Mouse (Mus musculus) MEL (cell line): ENCODE data around the gene Icos. TPM values are rescaled to one million over a fixed set of nuclear protein-coding genes. Genes with fewer than 3 reads are reported as not detected.

ENCODE experiments used
- DNase-seq: peaks from one replicate; pipeline ENCODE4 v3.0.0; 2011; ENCODE audit warnings: low read depth, low spot score
- H3K27ac ChIP-seq: 2 replicates; pipeline ENCODE4 v1.5.1; 2012; ENCODE audit warnings: low read depth, mild to moderate bottlenecking, control low read depth, low read length, moderate library complexity; ENCODE audit not compliant: control insufficient read depth
- H3K27me3 ChIP-seq, 2 experiments: fragments of 150-350 bp in 1 of 2; sonication (generic) in 1 of 2; 2 replicates each; pipeline ENCODE4 v1.6.1; 2012; ENCODE audit warnings: low read length in 2 of 2, mild to moderate bottlenecking in 2 of 2, improper control_type of control experiment in 1 of 2, moderate library complexity in 1 of 2; ENCODE audit not compliant: insufficient read depth in 2 of 2, control insufficient read depth in 1 of 2
- H3K36me3 ChIP-seq, 2 experiments: 2 replicates each; pipeline ENCODE4 v1.6.1; 2012 to 2014; ENCODE audit warnings: low read length in 2 of 2, improper control_type of control experiment in 1 of 2, inconsistent platforms in 1 of 2, mild to moderate bottlenecking in 1 of 2; ENCODE audit not compliant: insufficient read depth in 2 of 2, control insufficient read depth in 1 of 2
- H3K4me1 ChIP-seq, 2 experiments: fragments of 150-350 bp in 1 of 2; sonication (generic) in 1 of 2; 2 replicates each; pipeline ENCODE4 v1.6.1; 2012; ENCODE audit warnings: low read length in 2 of 2, improper control_type of control experiment in 1 of 2, mild to moderate bottlenecking in 1 of 2; ENCODE audit not compliant: insufficient read depth in 2 of 2, control insufficient read depth in 1 of 2
- H3K4me3 ChIP-seq, 2 experiments: fragments of 150-350 bp in 1 of 2; sonication (generic) in 1 of 2; 2 replicates each; pipeline ENCODE4 v1.5.1; 2012; ENCODE audit warnings: low read depth in 2 of 2, low read length in 2 of 2, mild to moderate bottlenecking in 2 of 2, moderate library complexity in 2 of 2, control low read depth in 1 of 2, improper control_type of control experiment in 1 of 2; ENCODE audit not compliant: control insufficient read depth in 1 of 2, insufficient read depth in 1 of 2
- H3K79me2 ChIP-seq: 2 replicates; pipeline ENCODE4 v1.6.1; 2012; ENCODE audit warnings: mild to moderate bottlenecking, low read length, moderate library complexity; ENCODE audit not compliant: control insufficient read depth, poor library complexity, insufficient read depth
- H3K9ac ChIP-seq: 2 replicates; pipeline ENCODE4 v1.6.1; 2012; ENCODE audit warnings: low read depth, mild to moderate bottlenecking, control low read depth, low read length, moderate library complexity; ENCODE audit not compliant: control insufficient read depth, poor library complexity, severe bottlenecking
- H3K9me3 ChIP-seq: fragments of 150-350 bp; sonication (generic); replicated peaks from 2 replicates; pipeline ENCODE4 v1.6.1; 2012; ENCODE audit warnings: mild to moderate bottlenecking, low read length, improper control_type of control experiment, moderate library complexity; ENCODE audit not compliant: insufficient read depth
- BHLHE40 ChIP-seq: IDR thresholded peaks from 2 replicates; pipeline ENCODE4 v1.6.1; 2012; ENCODE audit warnings: low read depth, mild to moderate bottlenecking, inconsistent platforms, low read length, improper control_type of control experiment, borderline replicate concordance
- CHD1 ChIP-seq: IDR thresholded peaks from 2 replicates; pipeline ENCODE4 v1.6.1; 2012; ENCODE audit warnings: low read depth, mild to moderate bottlenecking, inconsistent platforms, low read length, improper control_type of control experiment
- CTCF ChIP-seq, 3 experiments: IDR thresholded peaks in 2 of 3; conservative IDR thresholded peaks in 1 of 3; 2 replicates each; pipeline ENCODE4 v1.5.1; 2011 to 2012; ENCODE audit warnings: low read length in 3 of 3, low read depth in 2 of 3, mild to moderate bottlenecking in 2 of 3, improper control_type of control experiment in 1 of 3, inconsistent platforms in 1 of 3, mixed read lengths in 1 of 3, moderate library complexity in 1 of 3; ENCODE audit not compliant: control insufficient read depth in 1 of 3, insufficient read depth in 1 of 3, poor library complexity in 1 of 3, severe bottlenecking in 1 of 3
- E2F4 ChIP-seq: IDR thresholded peaks from 2 replicates; pipeline ENCODE4 v1.6.1; 2011; ENCODE audit warnings: low read depth, low read length, improper control_type of control experiment, borderline replicate concordance
- GABPA ChIP-seq: IDR thresholded peaks from 2 replicates; pipeline ENCODE4 v1.6.1; 2012; ENCODE audit warnings: low read depth, mild to moderate bottlenecking, inconsistent platforms, low read length, improper control_type of control experiment, moderate library complexity
- GATA1 ChIP-seq: IDR thresholded peaks from 2 replicates; pipeline ENCODE4 v1.6.1; 2011; ENCODE audit warnings: low read depth, low read length, improper control_type of control experiment
- KAT2A ChIP-seq: conservative IDR thresholded peaks from 2 replicates; pipeline ENCODE4 v1.6.1; 2012; ENCODE audit warnings: low read depth, low read length, improper control_type of control experiment, inconsistent platforms
- MAFK ChIP-seq: IDR thresholded peaks from 2 replicates; pipeline ENCODE4 v1.6.1; 2011; ENCODE audit warnings: low read depth, mild to moderate bottlenecking, low read length, improper control_type of control experiment, borderline replicate concordance
- MAZ ChIP-seq: IDR thresholded peaks from 2 replicates; pipeline ENCODE4 v1.6.1; 2012; ENCODE audit warnings: low read depth, mild to moderate bottlenecking, inconsistent platforms, low read length, improper control_type of control experiment
- MEF2A ChIP-seq: IDR thresholded peaks from 2 replicates; pipeline ENCODE4 v1.6.1; 2014; ENCODE audit warnings: low read depth, mild to moderate bottlenecking, inconsistent platforms, low read length, improper control_type of control experiment; ENCODE audit not compliant: poor library complexity, insufficient replicate concordance, severe bottlenecking; ENCODE audit errors: extremely low read depth
- MYB ChIP-seq: IDR thresholded peaks from 2 replicates; pipeline ENCODE4 v1.6.1; 2011; ENCODE audit warnings: mild to moderate bottlenecking, low read depth, low read length, improper control_type of control experiment
- NRF1 ChIP-seq: IDR thresholded peaks from 2 replicates; pipeline ENCODE4 v1.6.1; 2014; ENCODE audit warnings: low read depth, mild to moderate bottlenecking, inconsistent platforms, low read length, improper control_type of control experiment, moderate library complexity; ENCODE audit not compliant: poor library complexity, insufficient read depth, severe bottlenecking
- POLR2AphosphoS2 ChIP-seq: IDR thresholded peaks from 2 replicates; pipeline ENCODE4 v1.6.1; 2011; ENCODE audit warnings: low read length, improper control_type of control experiment
- POLR2AphosphoS5 ChIP-seq: IDR thresholded peaks from 2 replicates; pipeline ENCODE4 v1.6.1; 2012; ENCODE audit warnings: low read depth, borderline replicate concordance, mild to moderate bottlenecking, inconsistent platforms, low read length, moderate library complexity, mixed read lengths
- SMC3 ChIP-seq: IDR thresholded peaks from 2 replicates; pipeline ENCODE4 v1.6.1; 2011; ENCODE audit warnings: low read depth, low read length, improper control_type of control experiment
- TAL1 ChIP-seq: IDR thresholded peaks from 2 replicates; pipeline ENCODE4 v1.6.1; 2012; ENCODE audit warnings: mild to moderate bottlenecking, inconsistent platforms, low read length, moderate library complexity, mixed read lengths
- TCF12 ChIP-seq: IDR thresholded peaks from 2 replicates; pipeline ENCODE4 v1.6.1; 2014; ENCODE audit warnings: low read depth, mild to moderate bottlenecking, inconsistent platforms, low read length, improper control_type of control experiment, moderate library complexity
- USF1 ChIP-seq: IDR thresholded peaks from 2 replicates; pipeline ENCODE4 v1.6.1; 2014; ENCODE audit warnings: low read depth, mild to moderate bottlenecking, inconsistent platforms, low read length, improper control_type of control experiment, moderate library complexity
- USF2 ChIP-seq, 2 experiments: IDR thresholded peaks; 2 replicates each; pipeline ENCODE4 v1.6.1; 2011 to 2012; ENCODE audit warnings: improper control_type of control experiment in 2 of 2, low read length in 2 of 2, borderline replicate concordance in 1 of 2, inconsistent platforms in 1 of 2, low read depth in 1 of 2, mild to moderate bottlenecking in 1 of 2; ENCODE audit not compliant: insufficient read depth in 1 of 2
- ZKSCAN1 ChIP-seq: IDR thresholded peaks from 2 replicates; pipeline ENCODE4 v1.6.1; 2012; ENCODE audit warnings: low read depth, mild to moderate bottlenecking, inconsistent platforms, low read length, improper control_type of control experiment, moderate library complexity
- polyA plus RNA-seq, 2 experiments: library from polyadenylated mRNA; stranded (reverse) in 1 of 2; unstranded in 1 of 2; fragments of >175 nt in 1 of 2; fragments of >200 nt in 1 of 2; gene quantifications; 2 replicates each; pipeline versions ENCODE4 v1.2.1 to v1.2.4; 2012; ENCODE audit warnings: low replicate concordance in 2 of 2, low read depth in 1 of 2; ENCODE audit not compliant: insufficient read length in 2 of 2, insufficient read depth in 1 of 2, missing spikeins in 1 of 2
- total RNA-seq: library from RNA; depleted of rRNA; stranded (reverse); fragments of 300-350 nt; gene quantifications from 2 replicates; pipeline ENCODE4 v1.2.3, GENCODE M21; 2012

Icos gene
- total and polyA plus RNA-seq, 3 experiments, result not detected

GRCm38 (mm10) chr1:60979843-60980235 lies 2.1 kb downstream of the Icos start:
- Histone ChIP-seq H3K9me3 (no peaks in the 10 kb centered on the region), H3K4me1 (no peaks in the 10 kb centered on the region), H3K79me2 (no peaks in the 10 kb centered on the region), H3K27me3 (no peaks in the 10 kb centered on the region), H3K27ac (no peak overlapping the region), H3K4me3 (no peak overlapping the region), H3K9ac (no peak overlapping the region), H3K36me3 (no peaks in the 10 kb centered on the region)
- DNase-seq, result no peak
- TF ChIP-seq NRF1 (no peak), SMC3 (no peak), MAZ (no peak), MEF2A (no peak)

- Histone ChIP-seq H3K4me3 (no peak overlapping the region), H3K79me2 (no peaks in the 10 kb centered on the region), H3K9ac (no peak overlapping the region), H3K36me3 (no peaks in the 10 kb centered on the region), H3K9me3 (no peaks in the 10 kb centered on the region), H3K27ac (no peak overlapping the region), H3K4me1 (no peaks in the 10 kb centered on the region), H3K27me3 (no peaks in the 10 kb centered on the region)
- no peak for TF ChIP-seq GABPA
- TF ChIP-seq KAT2A, result no peak
- TF ChIP-seq MYB, result no peak
- no peak for TF ChIP-seq CHD1
- no peak for TF ChIP-seq E2F4
- DNase-seq, result no peak
These were observed 7.3 kb downstream of the Icos start for GRCm38 (mm10) chr1:60985075-60985474.

- no peak for DNase-seq
- no peak for TF ChIP-seq GABPA
- no peak for TF ChIP-seq SMC3
- no peak for TF ChIP-seq ZKSCAN1
- TF ChIP-seq GATA1, result no peak
- TF ChIP-seq USF1, result no peak
- TF ChIP-seq POLR2AphosphoS5, result no peak
- no peak for TF ChIP-seq USF2 (IDR thresholded peaks at IDR 0.05; ENCODE audit: borderline replicate concordance in 1 of 2, insufficient read depth in 1 of 2, low read depth in 1 of 2, low read length in 2 of 2)
- TF ChIP-seq CHD1, result no peak
- no peak for TF ChIP-seq TCF12
- no peak for TF ChIP-seq CTCF (IDR thresholded peaks at IDR 0.05 in 2 of 3, conservative IDR thresholded peaks at IDR 0.05 in 1 of 3; ENCODE audit: control insufficient read depth in 1 of 3, insufficient read depth in 1 of 3, low read depth in 2 of 3, low read length in 3 of 3, poor library complexity in 1 of 3, severe bottlenecking in 1 of 3)
- no peak for TF ChIP-seq POLR2AphosphoS2
- no peak for TF ChIP-seq MAFK
- no peak for TF ChIP-seq TAL1
- no peak for TF ChIP-seq BHLHE40
- H3K79me2 ChIP-seq, result no peaks in the 10 kb centered on the region
- no peaks in the 10 kb centered on the region for H3K4me1 ChIP-seq
- no peaks in the 10 kb centered on the region for H3K27me3 ChIP-seq
- no peaks in the 10 kb centered on the region for H3K9me3 ChIP-seq
- no peak overlapping the region for H3K27ac ChIP-seq
- H3K4me3 ChIP-seq, result no peak overlapping the region
- no peak overlapping the region for H3K9ac ChIP-seq
- H3K36me3 ChIP-seq, result no peaks in the 10 kb centered on the region
These were observed 8.4 kb downstream of the Icos start for GRCm38 (mm10) chr1:60986141-60986540.
